In genomic region chr13:99513990-99514389, GRCm38 (mm10) we compare ENCODE assay signal across 8 mouse cellular contexts. TPM values are rescaled to one million over a fixed set of nuclear protein-coding genes. Genes with fewer than 3 reads are reported as not detected.
DNase-seq lines count a peak whose midpoint lies in the region; ATAC-seq lines count a peak whose summit lies in the region.

No protein-coding gene starts in this region.

- no peaks in the 10 kb centered on the region for H3K9me3 ChIP-seq in forebrain, embryonic 10.5 days
- no peaks in the 10 kb centered on the region for H3K9me3 ChIP-seq in intestine, embryonic 14.5 days (ENCODE audit: control insufficient read depth, low read length)
- H3K9me3 ChIP-seq in neural tube, embryonic 15.5 days (replicated peaks): no peaks in the 10 kb centered on the region

- no peak for ATAC-seq in intestine, embryonic 14.5 days (replicated peaks; ENCODE audit: low FRiP score, low TSS enrichment, low read depth)
- no peak for ATAC-seq in neural tube, embryonic 15.5 days (ENCODE audit: low FRiP score)
- no peak for ATAC-seq in CD4-positive, CD25-positive, alpha-beta regulatory T cell, adult 4 months

- H3K27me3 ChIP-seq in forebrain, embryonic 10.5 days (ENCODE audit: poor library complexity, severe bottlenecking): no peaks in the 10 kb centered on the region
- no peaks in the 10 kb centered on the region for H3K27me3 ChIP-seq in intestine, embryonic 14.5 days (replicated peaks; ENCODE audit: control insufficient read depth, insufficient read depth, low read length)
- H3K27me3 ChIP-seq in neural tube, embryonic 15.5 days (replicated peaks): no peaks in the 10 kb centered on the region

- peak overlapping the region; percentile 91 for H3K4me3 ChIP-seq in forebrain, embryonic 10.5 days
- peak overlapping the region; percentile 63 for H3K4me3 ChIP-seq in intestine, embryonic 14.5 days (ENCODE audit: low read depth, low read length)
- H3K4me3 ChIP-seq in neural tube, embryonic 15.5 days (replicated peaks): peak overlapping the region; percentile 84

- WGBS in forebrain, embryonic 10.5 days: 17% methylated on average over 10 of the region's 10 CpGs
- 24% methylated on average over 10 of the region's 10 CpGs for WGBS in intestine, embryonic 14.5 days
- 4% methylated on average over 10 of the region's 10 CpGs for WGBS in neural tube, embryonic 15.5 days

- H3K9ac ChIP-seq in intestine, embryonic 14.5 days (ENCODE audit: low read length): no peak overlapping the region
- peak overlapping the region; percentile 92 for H3K9ac ChIP-seq in neural tube, embryonic 15.5 days (replicated peaks)

- peak overlapping the region; percentile 94 for H3K27ac ChIP-seq in forebrain, embryonic 10.5 days
- H3K27ac ChIP-seq in intestine, embryonic 14.5 days (ENCODE audit: low read depth): peak overlapping the region; percentile 16; the same call in 1 of the 2 replicates
- H3K27ac ChIP-seq in neural tube, embryonic 15.5 days (replicated peaks): peak overlapping the region; percentile 97

- peaks cover 6% of the 10 kb centered on the region for H3K36me3 ChIP-seq in forebrain, embryonic 10.5 days (replicated peaks)
- no peaks in the 10 kb centered on the region for H3K36me3 ChIP-seq in intestine, embryonic 14.5 days (ENCODE audit: control insufficient read depth, insufficient read depth, low read length)
- H3K36me3 ChIP-seq in neural tube, embryonic 15.5 days: no peaks in the 10 kb centered on the region

- peak; percentile 90 for DNase-seq in heart, adult 11 months
- DNase-seq in heart, adult 9 months (ENCODE audit: low spot score in 2 of 2): no peak
- DNase-seq in adrenal gland, postnatal 10 days: peak; percentile 41
- peak; percentile 41 for DNase-seq in forebrain, embryonic 10.5 days (ENCODE audit: extremely low spot score, low spot score)
- DNase-seq in intestine, embryonic 14.5 days (ENCODE audit: low spot score): peak; percentile 65
- DNase-seq in frontal cortex, postnatal 36 days (ENCODE audit: low spot score in 2 of 2): no peak

- peak overlapping the region; percentile 89 for H3K4me2 ChIP-seq in intestine, embryonic 14.5 days (ENCODE audit: low read length)
- peak overlapping the region; percentile 83 for H3K4me2 ChIP-seq in neural tube, embryonic 15.5 days

- peaks cover 68% of the 10 kb centered on the region for H3K4me1 ChIP-seq in forebrain, embryonic 10.5 days
- H3K4me1 ChIP-seq in intestine, embryonic 14.5 days (replicated peaks; ENCODE audit: control insufficient read depth, insufficient read depth, low read length): peaks cover 12% of the 10 kb centered on the region
- H3K4me1 ChIP-seq in neural tube, embryonic 15.5 days: peaks cover 53% of the 10 kb centered on the region

RNA-seq across cellular contexts. Expression of gene Map1b, which starts 2.4 kb away (rescaled TPM):
- total RNA-seq in adrenal gland, postnatal 10 days (2021): 10 to 100 TPM; 58.6 to 87.4 TPM
- 403 and 460 TPM in 2 replicates for polyA plus RNA-seq in forebrain, embryonic 10.5 days (2016; fragmentation: Nextera tagmentation; extraction: Ambion mirVana)
- 167 and 173 TPM in 2 replicates for polyA plus RNA-seq in intestine, embryonic 14.5 days (2014; fragmentation: Nextera tagmentation; extraction: Ambion mirVana)
- 1,470 and 1,697 TPM in 2 replicates for polyA plus RNA-seq in neural tube, embryonic 15.5 days (2015; fragmentation: Nextera tagmentation; extraction: Ambion mirVana)
- under 1 TPM; 0.16 to 0.26 TPM for polyA plus RNA-seq in CD4-positive, CD25-positive, alpha-beta regulatory T cell, adult 4 months (2017; shearing (Covaris generic))

Comparison
In these comparisons a context has a peak if more than half of its experiments do, and no peak if none do; other contexts are left out.
1. DNase-seq: peak in heart, adult 11 months (single experiment), adrenal gland, postnatal 10 days (single experiment), forebrain, embryonic 10.5 days (single experiment) and intestine, embryonic 14.5 days (single experiment); none in heart, adult 9 months (0 of 2) and frontal cortex, postnatal 36 days (0 of 2).
2. H3K27ac ChIP-seq: peak in every context shown above with its lines; median percentile 97 in neural tube, embryonic 15.5 days; 94 in forebrain, embryonic 10.5 days; 16 in intestine, embryonic 14.5 days.
3. RNA of gene Map1b, which starts 2.4 kb away (polyA plus RNA-seq): 1,470 to 1,697 TPM in neural tube, embryonic 15.5 days, 403 to 460 TPM in forebrain, embryonic 10.5 days and 167 to 173 TPM in intestine, embryonic 14.5 days; 0.16 to 0.26 TPM in CD4-positive, CD25-positive, alpha-beta regulatory T cell, adult 4 months; every median in the first group is over 100 times any median in the second.
4. Peak in every context shown above with its lines, with median percentiles within 50 percentile points of each other: H3K4me3 ChIP-seq.